8 mouse cellular contexts compared by ENCODE assay signal in the genomic region with DNA sequence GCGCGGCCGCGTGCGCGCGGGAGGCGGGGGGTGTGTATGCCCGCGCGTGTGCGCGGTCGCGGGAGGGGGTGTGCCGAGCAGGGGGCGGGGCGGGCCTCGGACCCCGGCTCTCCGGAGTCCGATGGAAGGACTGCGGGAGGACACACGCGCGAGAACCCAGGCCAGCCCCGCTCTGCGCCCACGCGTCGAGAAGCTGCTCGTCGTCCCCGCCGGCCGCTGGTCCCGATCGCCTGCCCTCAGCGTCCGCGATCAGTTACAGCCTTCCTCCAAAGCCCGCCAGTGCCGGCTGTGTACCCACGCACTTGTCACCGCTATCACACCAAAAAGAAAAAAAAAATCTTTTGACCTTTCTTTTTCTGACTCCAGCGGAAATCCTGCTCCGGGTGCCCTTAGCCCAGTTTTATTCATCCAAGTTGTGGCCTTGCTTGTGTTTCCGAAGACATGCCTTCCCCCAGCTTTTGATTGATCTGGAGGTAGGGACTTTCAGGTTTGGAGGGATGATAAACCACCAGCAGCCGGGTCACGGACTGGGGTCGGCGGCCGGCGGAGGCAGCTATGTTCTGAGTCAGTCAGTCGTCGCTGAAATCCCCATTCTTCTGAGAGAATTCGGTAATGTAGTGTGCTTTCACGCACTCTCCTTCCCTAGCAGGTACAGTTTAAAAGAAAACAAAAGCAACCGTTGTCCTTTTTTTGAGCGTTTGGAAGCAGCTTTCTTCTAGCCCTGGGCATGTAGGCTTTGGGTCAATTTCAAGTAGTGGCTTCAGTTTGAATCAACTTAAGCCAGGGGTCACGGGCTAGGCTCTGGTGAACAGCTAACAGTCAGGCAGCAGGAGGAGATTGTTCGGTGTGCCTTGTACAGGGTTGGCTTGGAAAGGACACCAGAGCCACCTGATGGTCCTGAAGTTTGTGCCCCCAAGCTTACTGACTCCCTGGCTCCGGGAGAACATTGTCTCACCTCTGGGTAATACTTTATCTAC. TPM values are rescaled to one million over a fixed set of nuclear protein-coding genes. Genes with fewer than 3 reads are reported as not detected.
DNase-seq lines count a peak whose midpoint lies in the region; ATAC-seq and TF ChIP-seq lines count a peak whose summit lies in the region.

No protein-coding gene starts in this region.

- H3K79me2 ChIP-seq in liver, adult 2 months (ENCODE audit: control insufficient read depth, insufficient read depth, low read length): peaks cover 12% of the 10 kb centered on the region

- peaks cover 9% of the 10 kb centered on the region for H3K4me1 ChIP-seq in liver, adult 2 months (ENCODE audit: control insufficient read depth, insufficient read depth, low read length)
- peaks cover 29% of the 10 kb centered on the region for H3K4me1 ChIP-seq in forebrain, embryonic 13.5 days
- peaks cover 26% of the 10 kb centered on the region for H3K4me1 ChIP-seq in midbrain, embryonic 12.5 days

- TF ChIP-seq POLR2A in liver, adult 2 months (IDR thresholded peaks at IDR 0.05; ENCODE audit: extremely low read depth, insufficient read depth, low read length): no peak

- peak overlapping the region; percentile 83 for H3K4me2 ChIP-seq in forebrain, embryonic 13.5 days
- H3K4me2 ChIP-seq in midbrain, embryonic 12.5 days (replicated peaks): peak overlapping the region; percentile 94

- no peak overlapping the region for H3K27ac ChIP-seq in liver, adult 2 months (replicated peaks; ENCODE audit: insufficient read depth, low read depth, low read length)
- peak overlapping the region; percentile 79; the same call in 1 of the 2 replicates for H3K27ac ChIP-seq in forebrain, embryonic 13.5 days
- peak overlapping the region; percentile 77 for H3K27ac ChIP-seq in midbrain, embryonic 12.5 days (replicated peaks)

- peaks cover 10% of the 10 kb centered on the region for H3K36me3 ChIP-seq in liver, adult 2 months (ENCODE audit: control insufficient read depth, insufficient read depth, low read length)
- peaks cover 33% of the 10 kb centered on the region for H3K36me3 ChIP-seq in forebrain, embryonic 13.5 days (ENCODE audit: poor library complexity, severe bottlenecking)
- H3K36me3 ChIP-seq in midbrain, embryonic 12.5 days: peaks cover 26% of the 10 kb centered on the region

- 2% methylated on average over 63 of the region's 63 CpGs for WGBS in liver, adult 2 months
- 2% methylated on average over 44 of the region's 63 CpGs for WGBS in forebrain, embryonic 13.5 days
- 2% methylated on average over 41 of the region's 63 CpGs for WGBS in midbrain, embryonic 12.5 days

- ATAC-seq in forebrain, embryonic 13.5 days: peak; percentile 31
- ATAC-seq in midbrain, embryonic 12.5 days (ENCODE audit: low FRiP score, low read depth): peak; percentile 31; the same call in 1 of the 2 replicates

- peaks cover 4% of the 10 kb centered on the region; the same call in 1 of the 2 replicates for H3K9me3 ChIP-seq in forebrain, embryonic 13.5 days (replicated peaks)
- H3K9me3 ChIP-seq in midbrain, embryonic 12.5 days: peaks cover 7% of the 10 kb centered on the region

- no peaks in the 10 kb centered on the region for H3K27me3 ChIP-seq in liver, adult 2 months (ENCODE audit: control insufficient read depth, insufficient read depth, low read length)
- no peaks in the 10 kb centered on the region for H3K27me3 ChIP-seq in forebrain, embryonic 13.5 days
- H3K27me3 ChIP-seq in midbrain, embryonic 12.5 days: peaks cover 4% of the 10 kb centered on the region; the same call in 1 of the 2 replicates

- DNase-seq in liver, adult 2 months (ENCODE audit: extremely low read depth, low read depth, low spot score): peak; percentile 47
- no peak for DNase-seq in liver
- DNase-seq in adipocyte (ENCODE audit: low spot score): peak; percentile 81
- DNase-seq in kidney, postnatal 4 days: peak; percentile 22 to 41
- peak; percentile 47 for DNase-seq in thymus, postnatal 4 days
- no peak for DNase-seq in urinary bladder, postnatal 10 days (ENCODE audit: low spot score)

- TF ChIP-seq CTCF in liver, adult 2 months (IDR thresholded peaks at IDR 0.05; ENCODE audit: low read depth, low read length): no peak

- H3K4me3 ChIP-seq in liver, adult 2 months (ENCODE audit: insufficient read depth, low read depth, low read length): peak overlapping the region; percentile 75
- peak overlapping the region; percentile 87 for H3K4me3 ChIP-seq in forebrain, embryonic 13.5 days
- H3K4me3 ChIP-seq in midbrain, embryonic 12.5 days: peak overlapping the region; percentile 80

- H3K9ac ChIP-seq in liver, adult 2 months (ENCODE audit: low read depth, low read length): peak overlapping the region; percentile 91
- H3K9ac ChIP-seq in forebrain, embryonic 13.5 days: peak overlapping the region; percentile 84
- peak overlapping the region; percentile 95 for H3K9ac ChIP-seq in midbrain, embryonic 12.5 days (replicated peaks)

RNA-seq across cellular contexts. Expression of gene Slc5a3, which starts 0.8 kb away (rescaled TPM):
- total RNA-seq in liver, adult 2 months (2014; rRNA removed): 3.8 and 5.2 TPM in 2 replicates
- polyA plus RNA-seq in liver, adult 2 months (2012; rRNA removed): 0.42 and 0.53 TPM in 2 replicates
- 8.6 and 11.5 TPM in 2 replicates for polyA plus RNA-seq in forebrain, embryonic 13.5 days (2015; fragmentation: Nextera tagmentation; extraction: Ambion mirVana)
- 13.2 and 15.6 TPM in 2 replicates for polyA plus RNA-seq in midbrain, embryonic 12.5 days (2016; fragmentation: Nextera tagmentation; extraction: Ambion mirVana)

RNA-seq across cellular contexts. Expression of gene Gm49711, which starts 0.8 kb away (rescaled TPM):
- total RNA-seq in liver, adult 2 months (2014; rRNA removed): not detected in 2 replicates
- not detected in 2 replicates for polyA plus RNA-seq in liver, adult 2 months (2012; rRNA removed)
- polyA plus RNA-seq in forebrain, embryonic 13.5 days (2015; fragmentation: Nextera tagmentation; extraction: Ambion mirVana): 0.18 and 0.21 TPM in 2 replicates
- polyA plus RNA-seq in midbrain, embryonic 12.5 days (2016; fragmentation: Nextera tagmentation; extraction: Ambion mirVana): not detected in 2 replicates

RNA-seq across cellular contexts. Expression of gene Mrps6, which starts 0.9 kb away (rescaled TPM):
- total RNA-seq in liver, adult 2 months (2014; rRNA removed): 6.1 and 9.5 TPM in 2 replicates
- polyA plus RNA-seq in liver, adult 2 months (2012; rRNA removed): 11.6 and 11.7 TPM in 2 replicates
- polyA plus RNA-seq in forebrain, embryonic 13.5 days (2015; fragmentation: Nextera tagmentation; extraction: Ambion mirVana): 143 and 159 TPM in 2 replicates
- polyA plus RNA-seq in midbrain, embryonic 12.5 days (2016; fragmentation: Nextera tagmentation; extraction: Ambion mirVana): 109 and 116 TPM in 2 replicates

Comparison
In these comparisons a context has a peak if more than half of its experiments do, and no peak if none do; other contexts are left out.
1. DNase-seq: peak in liver, adult 2 months (single experiment), adipocyte (single experiment), kidney, postnatal 4 days (2 of 2) and thymus, postnatal 4 days (single experiment); none in liver (single experiment) and urinary bladder, postnatal 10 days (single experiment).
2. Peak in every context shown above with its lines, with median percentiles within 50 percentile points of each other: H3K4me3 ChIP-seq and H3K9ac ChIP-seq.